Mouse (Mus musculus) hindbrain, embryonic 15.5 days (tissue): ENCODE measurements at regions not wholly inside any gene's neighbourhood (a gene's known extent, or its start where the extent isn't known, plus 50 kb on each side); places are given as distances from the start of the nearest gene placed in this dataset.
A peak's percentile ranks its signal among the peaks of the same experiment; 100 is the strongest.

Experiments used
- ATAC-seq: fragments of 200-750 bp; cut with Nextera tagmentation; 2 replicates; pipeline ENCODE4 v1.8.0; 2017; ENCODE audit warnings: low read depth, moderate number of reproducible peaks, moderate TSS enrichment; ENCODE audit not compliant: low FRiP score
- H3K27ac ChIP-seq: fragments of 300-500 bp; sonication (generic); replicated peaks from 2 replicates; pipeline ENCODE4 v1.5.1; 2015; ENCODE audit warnings: mild to moderate bottlenecking, inconsistent platforms
- H3K27me3 ChIP-seq: fragments of 300-500 bp; sonication (generic); 2 replicates; pipeline ENCODE4 v1.6.1; 2015; ENCODE audit warnings: control low read depth, inconsistent platforms
- H3K36me3 ChIP-seq: fragments of 300-500 bp; sonication (generic); 2 replicates; pipeline ENCODE4 v1.6.1; 2015; ENCODE audit warnings: control low read depth, inconsistent platforms
- H3K4me1 ChIP-seq: fragments of 300-500 bp; sonication (generic); replicated peaks from 2 replicates; pipeline ENCODE4 v1.6.1; 2015; ENCODE audit warnings: control low read depth, inconsistent platforms
- H3K4me2 ChIP-seq: fragments of 300-500 bp; sonication (generic); 2 replicates; pipeline ENCODE4 v1.6.1; 2015; ENCODE audit warnings: moderate library complexity, mild to moderate bottlenecking, inconsistent platforms
- H3K4me3 ChIP-seq: fragments of 300-500 bp; sonication (generic); 2 replicates; pipeline ENCODE4 v1.5.1; 2015; ENCODE audit warnings: mild to moderate bottlenecking, inconsistent platforms
- H3K9ac ChIP-seq: fragments of 300-500 bp; sonication (generic); 2 replicates; pipeline ENCODE4 v1.6.1; 2015; ENCODE audit warnings: inconsistent platforms
- H3K9me3 ChIP-seq: fragments of 300-500 bp; sonication (generic); 2 replicates; pipeline ENCODE4 v1.6.1; 2016; ENCODE audit warnings: control low read depth, inconsistent platforms
- WGBS: fragments of 180-500 bp; shearing (Covaris S2); methylation state at CpG from one replicate; pipeline ENCODE4 v1.1.7; 2015; 5-methylcytosine and 5-hydroxymethylcytosine counted together

DNA sequence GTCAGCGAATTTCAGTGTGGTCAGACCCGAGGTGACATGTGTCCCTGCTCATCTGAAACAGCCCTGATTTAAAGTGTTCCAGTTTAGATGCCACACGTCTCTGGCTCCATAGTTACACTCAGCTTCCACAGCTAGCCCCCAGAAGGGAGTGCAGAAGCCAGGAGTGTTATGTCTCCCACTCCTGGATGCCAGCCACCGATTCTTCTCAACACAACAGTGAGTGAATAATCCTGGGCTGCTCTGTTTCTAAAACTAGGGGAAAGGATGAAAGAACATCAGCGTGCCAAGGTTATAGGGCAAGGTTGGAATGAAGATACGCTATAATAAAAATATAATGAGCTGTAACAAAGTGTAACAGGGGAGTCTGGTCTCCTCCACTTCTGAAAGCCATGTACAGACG lies 51.5 kb upstream of the Stmnd1 start:
- 53% methylated on average over 7 of the region's 7 CpGs for WGBS

DNA sequence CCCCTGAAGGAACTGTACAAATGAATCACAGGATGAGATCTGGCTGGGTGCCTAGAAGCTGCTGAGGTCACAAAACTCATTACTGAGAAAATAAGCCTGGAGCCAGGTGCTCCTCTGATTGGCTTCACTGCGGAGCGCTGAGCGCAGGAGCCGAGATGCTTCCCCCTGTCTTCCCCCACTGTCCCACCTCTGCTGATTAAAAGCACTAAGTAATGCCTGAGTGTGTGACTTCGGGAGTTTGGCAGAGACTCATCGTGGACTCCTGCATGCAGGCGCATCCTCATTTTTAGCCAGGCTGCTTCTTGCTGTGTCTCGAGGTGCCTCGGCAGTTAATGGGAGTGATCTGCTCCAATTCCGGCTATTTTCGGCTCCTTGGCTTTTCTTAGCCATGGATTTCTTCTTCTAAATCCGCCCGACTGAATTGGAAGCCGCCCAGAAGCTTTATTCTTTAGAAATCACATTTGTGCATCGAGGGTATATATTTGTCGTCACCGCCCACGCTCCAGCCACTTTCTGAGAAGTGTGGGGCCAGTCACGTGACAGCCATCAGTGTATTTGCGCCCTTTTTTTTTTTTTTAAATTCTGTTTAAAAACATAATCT lies 55.3 kb upstream of the Stmnd1 start:
- peak overlapping the region; percentile 31 for H3K4me3 ChIP-seq
- peaks cover 27% of the 10 kb centered on the region for H3K4me1 ChIP-seq
- peak overlapping the region; percentile 26; the same call in 1 of the 2 replicates for H3K9ac ChIP-seq
- ATAC-seq, result peak; percentile 78; the same call in 1 of the 2 replicates
- 35% methylated on average over 20 of the region's 20 CpGs for WGBS
- no peaks in the 10 kb centered on the region for H3K9me3 ChIP-seq
- no peaks in the 10 kb centered on the region for H3K36me3 ChIP-seq
- H3K27ac ChIP-seq, result peak overlapping the region; percentile 60
- H3K4me2 ChIP-seq, result peak overlapping the region; percentile 56
- no peaks in the 10 kb centered on the region for H3K27me3 ChIP-seq

More for the DNA sequence above, 51.5 kb upstream of the Stmnd1 start:
- no peak for ATAC-seq
- Histone ChIP-seq H3K27ac (no peak overlapping the region), H3K4me1 (peaks cover 25% of the 10 kb centered on the region), H3K4me3 (no peak overlapping the region), H3K27me3 (no peaks in the 10 kb centered on the region), H3K36me3 (no peaks in the 10 kb centered on the region), H3K9me3 (no peaks in the 10 kb centered on the region), H3K4me2 (no peak overlapping the region), H3K9ac (no peak overlapping the region)

GRCm38 (mm10) chr13:46216954-46217838 lies 56.3 kb upstream of the Stmnd1 start:
- Histone ChIP-seq H3K9me3 (no peaks in the 10 kb centered on the region), H3K27me3 (no peaks in the 10 kb centered on the region), H3K27ac (peak overlapping the region; percentile 60; the same call in 1 of the 2 replicates), H3K4me3 (peak overlapping the region; percentile 31; the same call in 1 of the 2 replicates), H3K36me3 (no peaks in the 10 kb centered on the region), H3K4me1 (peaks cover 27% of the 10 kb centered on the region), H3K9ac (no peak overlapping the region), H3K4me2 (peak overlapping the region; percentile 56)
- whole genome bisulfite sequencing, result 46% methylated on average over 9 of the region's 9 CpGs
- ATAC-seq, result no peak

DNA sequence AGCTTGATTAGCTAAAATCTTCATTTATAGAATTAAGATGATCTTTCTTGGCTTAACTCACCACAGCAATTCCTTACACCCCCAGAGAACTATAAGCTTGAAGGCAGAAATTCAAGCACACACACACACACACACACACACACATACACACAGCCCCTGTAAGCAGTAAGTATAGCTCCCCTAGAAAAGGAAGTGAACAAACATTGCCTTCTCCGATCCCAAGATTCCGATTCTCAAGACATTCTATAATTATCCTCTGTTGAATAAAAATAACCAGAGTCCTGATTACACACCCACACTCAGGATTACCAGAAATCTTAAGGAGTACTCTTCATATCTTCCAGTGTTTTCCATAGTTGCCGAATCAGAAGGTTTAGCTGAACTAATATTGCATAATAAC lies 70.0 kb upstream of the Stmnd1 start:
- no peaks in the 10 kb centered on the region for H3K9me3 ChIP-seq
- H3K4me1 ChIP-seq, result peaks cover 4% of the 10 kb centered on the region; the same call in 1 of the 2 replicates
- H3K4me2 ChIP-seq, result no peak overlapping the region
- no peak overlapping the region for H3K4me3 ChIP-seq
- no peak overlapping the region for H3K9ac ChIP-seq
- 94% methylated on average over 3 of the region's 3 CpGs for WGBS
- no peak overlapping the region for H3K27ac ChIP-seq
- no peak for ATAC-seq
- H3K27me3 ChIP-seq, result no peaks in the 10 kb centered on the region
- H3K36me3 ChIP-seq, result no peaks in the 10 kb centered on the region

DNA sequence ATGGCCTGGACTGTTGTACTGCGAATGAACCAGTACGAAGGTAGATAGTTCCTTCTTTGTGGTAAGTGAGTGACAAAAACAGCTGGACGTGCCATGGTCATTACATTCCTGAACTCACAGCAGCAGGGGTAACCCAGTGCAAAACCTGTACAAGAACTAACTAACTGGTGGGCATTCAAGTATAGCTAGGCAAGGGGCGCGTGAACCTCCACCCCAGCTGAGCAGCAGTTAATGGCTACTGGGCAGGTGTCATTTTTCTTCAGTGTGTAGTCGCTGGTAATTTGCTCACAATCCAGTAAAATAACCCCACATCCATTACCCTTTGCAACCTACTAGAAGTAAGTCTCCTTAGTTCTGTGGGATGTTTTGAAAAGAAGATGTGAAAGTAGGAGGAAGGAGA lies 70.9 kb upstream of the Stmnd1 start:
- 76% methylated on average over 6 of the region's 6 CpGs for WGBS
- Histone ChIP-seq H3K4me1 (peaks cover 4% of the 10 kb centered on the region; the same call in 1 of the 2 replicates), H3K36me3 (no peaks in the 10 kb centered on the region), H3K27me3 (no peaks in the 10 kb centered on the region), H3K4me3 (no peak overlapping the region), H3K9ac (no peak overlapping the region), H3K27ac (no peak overlapping the region), H3K9me3 (no peaks in the 10 kb centered on the region), H3K4me2 (no peak overlapping the region)
- no peak for ATAC-seq

GRCm38 (mm10) chr13:46201029-46201599 lies 72.4 kb upstream of the Stmnd1 start:
- Histone ChIP-seq H3K27me3 (no peaks in the 10 kb centered on the region), H3K9ac (no peak overlapping the region), H3K27ac (no peak overlapping the region), H3K9me3 (no peaks in the 10 kb centered on the region), H3K4me1 (peaks cover 4% of the 10 kb centered on the region; the same call in 1 of the 2 replicates), H3K4me2 (no peak overlapping the region), H3K4me3 (no peak overlapping the region), H3K36me3 (no peaks in the 10 kb centered on the region)
- no peak for ATAC-seq
- 57% methylated on average over 14 of the region's 14 CpGs for WGBS

DNA sequence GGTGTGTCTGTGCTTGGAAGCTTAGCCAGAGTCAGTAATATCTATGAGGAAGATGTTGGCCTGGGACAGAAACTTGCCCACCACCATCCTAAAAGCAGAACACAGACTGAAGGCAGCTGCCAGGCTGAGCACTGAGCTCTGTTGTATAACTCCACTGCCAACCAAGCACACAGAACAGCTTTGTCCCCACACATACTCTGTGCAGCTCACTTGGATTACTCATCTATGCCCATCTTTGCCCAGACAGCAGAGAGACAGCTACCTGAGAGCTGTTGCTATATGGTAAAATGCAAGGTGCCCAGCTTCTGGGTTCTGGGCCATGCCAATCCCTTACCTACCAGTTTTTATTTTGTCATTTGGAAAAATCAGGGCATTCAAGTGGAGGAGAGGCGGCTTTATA lies 80.4 kb upstream of the Stmnd1 start:
- ATAC-seq, result no peak
- Histone ChIP-seq H3K27me3 (no peaks in the 10 kb centered on the region), H3K4me3 (no peak overlapping the region), H3K4me2 (no peak overlapping the region), H3K9me3 (no peaks in the 10 kb centered on the region), H3K9ac (no peak overlapping the region), H3K36me3 (no peaks in the 10 kb centered on the region), H3K27ac (no peak overlapping the region), H3K4me1 (0 out of 2 replicates have a peak, but pooled peaks cover 3% of the 10 kb centered on the region)
- whole genome bisulfite sequencing, result 90% methylated on average over 1 of the region's 1 CpGs

DNA sequence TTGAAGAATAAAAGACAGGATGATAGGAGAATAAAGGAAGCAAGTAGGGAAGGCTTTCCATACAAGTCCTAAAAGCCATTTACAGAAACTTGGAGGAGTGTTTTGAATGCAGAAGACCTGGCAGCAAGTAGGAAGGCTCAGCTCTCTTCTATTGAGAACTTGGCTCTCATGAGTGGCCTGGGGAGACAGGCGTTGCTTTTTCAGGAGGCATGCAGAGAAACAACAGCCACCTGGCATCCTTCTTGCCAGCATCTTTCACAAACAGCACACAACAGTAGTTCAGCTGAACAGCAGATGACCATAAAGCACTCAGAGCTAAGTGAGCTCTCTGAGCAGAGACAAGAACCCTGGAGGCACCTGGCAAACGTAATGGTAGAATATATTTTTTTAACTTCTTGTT lies 83.8 kb upstream of the Stmnd1 start:
- Histone ChIP-seq H3K4me3 (no peak overlapping the region), H3K27ac (no peak overlapping the region), H3K4me2 (no peak overlapping the region), H3K9me3 (no peaks in the 10 kb centered on the region), H3K4me1 (0 out of 2 replicates have a peak, but pooled peaks cover 3% of the 10 kb centered on the region), H3K27me3 (no peaks in the 10 kb centered on the region), H3K36me3 (no peaks in the 10 kb centered on the region), H3K9ac (no peak overlapping the region)
- 71% methylated on average over 2 of the region's 2 CpGs for WGBS
- ATAC-seq, result no peak

DNA sequence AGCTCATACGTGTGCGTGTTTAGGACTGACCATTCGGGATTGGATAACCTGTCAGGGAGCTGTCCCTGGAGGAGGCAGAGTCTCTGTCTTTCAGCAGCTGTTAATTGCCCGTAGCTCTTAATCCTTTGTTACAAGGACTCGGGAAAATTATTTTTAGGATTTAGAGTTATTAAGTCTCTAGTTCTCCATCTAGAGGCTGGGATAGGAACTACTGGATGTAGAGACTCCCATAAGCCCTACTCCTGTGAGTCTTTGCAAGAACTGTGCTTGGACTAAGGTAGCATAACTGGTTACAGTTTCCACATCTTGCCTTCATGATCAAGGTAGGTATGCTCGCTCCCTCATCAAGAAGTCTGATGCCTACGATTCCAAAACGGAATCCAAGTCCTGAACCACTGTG lies 90.7 kb upstream of the Stmnd1 start:
- no peaks in the 10 kb centered on the region for H3K9me3 ChIP-seq
- no peak overlapping the region for H3K4me3 ChIP-seq
- no peak for ATAC-seq
- H3K36me3 ChIP-seq, result no peaks in the 10 kb centered on the region
- no peak overlapping the region for H3K4me2 ChIP-seq
- H3K4me1 ChIP-seq, result peaks cover 18% of the 10 kb centered on the region
- 74% methylated on average over 8 of the region's 8 CpGs for WGBS
- H3K9ac ChIP-seq, result no peak overlapping the region
- no peak overlapping the region for H3K27ac ChIP-seq
- no peaks in the 10 kb centered on the region for H3K27me3 ChIP-seq

- no peaks in the 10 kb centered on the region for H3K9me3 ChIP-seq
- peak overlapping the region; percentile 38 for H3K4me2 ChIP-seq
- no peaks in the 10 kb centered on the region for H3K27me3 ChIP-seq
- H3K4me3 ChIP-seq, result no peak overlapping the region
- no peaks in the 10 kb centered on the region for H3K36me3 ChIP-seq
- H3K4me1 ChIP-seq, result peaks cover 18% of the 10 kb centered on the region
- peak overlapping the region; percentile 27; the same call in 1 of the 2 replicates for H3K27ac ChIP-seq
- no peak overlapping the region for H3K9ac ChIP-seq
- WGBS, result 6% methylated on average over 12 of the region's 12 CpGs
- 0 out of 2 replicates have a peak, but pooled peaks have one; percentile 54 for ATAC-seq
Observed at GRCm38 (mm10) chr13:46180606-46181133, 92.9 kb upstream of the Stmnd1 start.

GRCm38 (mm10) chr13:46179916-46180315 lies 93.6 kb upstream of the Stmnd1 start:
- H3K27ac ChIP-seq, result no peak overlapping the region
- H3K36me3 ChIP-seq, result no peaks in the 10 kb centered on the region
- ATAC-seq, result no peak
- H3K27me3 ChIP-seq, result no peaks in the 10 kb centered on the region
- WGBS, result 87% methylated on average over 3 of the region's 3 CpGs
- no peak overlapping the region for H3K4me3 ChIP-seq
- H3K9ac ChIP-seq, result no peak overlapping the region
- H3K9me3 ChIP-seq, result no peaks in the 10 kb centered on the region
- peaks cover 18% of the 10 kb centered on the region for H3K4me1 ChIP-seq
- H3K4me2 ChIP-seq, result no peak overlapping the region

- no peak overlapping the region for H3K9ac ChIP-seq
- H3K4me3 ChIP-seq, result no peak overlapping the region
- H3K4me1 ChIP-seq, result no peaks in the 10 kb centered on the region
- no peak overlapping the region for H3K27ac ChIP-seq
- no peak overlapping the region for H3K4me2 ChIP-seq
- H3K9me3 ChIP-seq, result no peaks in the 10 kb centered on the region
- H3K36me3 ChIP-seq, result no peaks in the 10 kb centered on the region
- 15% methylated on average over 8 of the region's 8 CpGs for WGBS
- H3K27me3 ChIP-seq, result no peaks in the 10 kb centered on the region
- ATAC-seq, result peak; percentile 61
Observed at GRCm38 (mm10) chr13:46173103-46173502, 100.4 kb upstream of the Stmnd1 start.
